Mouse (Mus musculus) embryonic facial prominence, embryonic 10.5 days (tissue): Measurements from ENCODE around the gene 4930562C15Rik. TPM values are rescaled to one million over a fixed set of nuclear protein-coding genes. Genes with fewer than 3 reads are reported as not detected.
A peak's percentile ranks its signal among the peaks of the same experiment; 100 is the strongest.
"Not testable (repeated sequence)": the region's sequence is repeated elsewhere in the genome, so short reads cannot be mapped to it uniquely, and the experiment has no call there.

ENCODE experiments used
- DNase-seq: peaks from one replicate; pipeline ENCODE4 v3.0.0-alpha.2; 2017; ENCODE audit warnings: low spot score
- H3K27ac ChIP-seq: fragments of 300-500 bp; sonication (generic); replicated peaks from 2 replicates; pipeline ENCODE4 v1.5.1; 2016; ENCODE audit warnings: mild to moderate bottlenecking
- H3K27me3 ChIP-seq: fragments of 300-500 bp; sonication (generic); replicated peaks from 2 replicates; pipeline ENCODE4 v1.6.1; 2016; ENCODE audit warnings: low read depth, mild to moderate bottlenecking; ENCODE audit not compliant: poor library complexity, severe bottlenecking
- H3K36me3 ChIP-seq: fragments of 300-500 bp; sonication (generic); replicated peaks from 2 replicates; pipeline ENCODE4 v1.6.1; 2016; ENCODE audit warnings: mild to moderate bottlenecking, moderate library complexity
- H3K4me1 ChIP-seq: fragments of 300-500 bp; sonication (generic); 2 replicates; pipeline ENCODE4 v1.6.1; 2016
- H3K4me3 ChIP-seq: fragments of 300-500 bp; sonication (generic); 2 replicates; pipeline ENCODE4 v1.5.1; 2016; ENCODE audit warnings: mild to moderate bottlenecking, moderate library complexity
- H3K9me3 ChIP-seq: fragments of 300-500 bp; sonication (generic); 2 replicates; pipeline ENCODE4 v1.6.1; 2016; ENCODE audit warnings: mild to moderate bottlenecking
- whole genome bisulfite sequencing: fragments of 180-500 bp; shearing (Covaris S2); methylation state at CpG from one replicate; pipeline ENCODE4 v1.1.7; 2016; 5-methylcytosine and 5-hydroxymethylcytosine counted together
- polyA plus RNA-seq: library from polyadenylated mRNA; unstranded; fragments of >200 nt; fragmentation: Nextera tagmentation; extraction: Ambion mirVana; gene quantifications from 2 replicates; pipeline ENCODE4 v1.2.1, GENCODE M21; 2016

Gene 4930562C15Rik
- 0.25 and 0.66 TPM in 2 replicates for polyA plus RNA-seq

- Histone ChIP-seq H3K27me3 (no peaks in the 10 kb centered on the region), H3K4me3 (no peak within 1 kb of the TSS), H3K36me3 (no peaks in the 10 kb centered on the region), H3K9me3 (no peaks in the 10 kb centered on the region), H3K27ac (no peak within 1 kb of the TSS), H3K4me1 (no peaks in the 10 kb centered on the region)
- DNase-seq: no peak
- WGBS: 82% methylated on average over 3 of the region's 3 CpGs
These were observed at the start of gene 4930562C15Rik for GRCm38 (mm10) chr16:4835191-4835590. TSS of gene 4930562C15Rik (plus strand) at chr16:4835416.

GRCm38 (mm10) chr16:4785706-4786105, 49.5 kb upstream of the 4930562C15Rik start:
- Histone ChIP-seq H3K36me3 (peaks cover 32% of the 10 kb centered on the region), H3K27ac (no peak overlapping the region), H3K4me1 (peaks cover 33% of the 10 kb centered on the region), H3K27me3 (no peaks in the 10 kb centered on the region), H3K4me3 (no peak overlapping the region), H3K9me3 (no peaks in the 10 kb centered on the region)
- no peak for DNase-seq
- WGBS: 71% methylated on average over 4 of the region's 4 CpGs

- peak overlapping the region; percentile 86 for H3K4me3 ChIP-seq
- H3K9me3 ChIP-seq: no peaks in the 10 kb centered on the region
- H3K27me3 ChIP-seq: no peaks in the 10 kb centered on the region
- H3K4me1 ChIP-seq: peaks cover 29% of the 10 kb centered on the region
- H3K36me3 ChIP-seq: peaks cover 22% of the 10 kb centered on the region
- DNase-seq: no peak
- H3K27ac ChIP-seq: no peak overlapping the region
These were observed 47.0 kb upstream of the 4930562C15Rik start for GRCm38 (mm10) chr16:4788176-4788575.

- under 1% methylated on average over 29 of the region's 29 CpGs for WGBS
- no peaks in the 10 kb centered on the region for H3K27me3 ChIP-seq
- peaks cover 29% of the 10 kb centered on the region for H3K4me1 ChIP-seq
- no peak for DNase-seq
- H3K4me3 ChIP-seq: peak overlapping the region; percentile 86
- H3K9me3 ChIP-seq: no peaks in the 10 kb centered on the region
- peak overlapping the region; percentile 98 for H3K27ac ChIP-seq
- peaks cover 13% of the 10 kb centered on the region for H3K36me3 ChIP-seq
These were observed 45.9 kb upstream of the 4930562C15Rik start for GRCm38 (mm10) chr16:4789311-4789768.

GRCm38 (mm10) chr16:4789810-4790559, 45.2 kb upstream of the 4930562C15Rik start, which contains the start of gene Cdip1:
TSS of gene Cdip1 (minus strand) at chr16:4790292.
- Histone ChIP-seq H3K9me3 (no peaks in the 10 kb centered on the region), H3K4me1 (peaks cover 29% of the 10 kb centered on the region), H3K36me3 (peaks cover 7% of the 10 kb centered on the region), H3K27me3 (no peaks in the 10 kb centered on the region), H3K27ac (peak within 1 kb of the TSS; percentile 98), H3K4me3 (peak within 1 kb of the TSS; percentile 86)
- DNase-seq: peak; percentile 96
- WGBS: under 1% methylated on average over 51 of the region's 51 CpGs

GRCm38 (mm10) chr16:4791332-4791731, 43.9 kb upstream of the 4930562C15Rik start:
- no peak overlapping the region for H3K4me3 ChIP-seq
- no peak for DNase-seq
- no peaks in the 10 kb centered on the region for H3K9me3 ChIP-seq
- peaks cover 6% of the 10 kb centered on the region; the same call in 1 of the 2 replicates for H3K36me3 ChIP-seq
- H3K4me1 ChIP-seq: peaks cover 29% of the 10 kb centered on the region
- WGBS: 71% methylated on average over 2 of the region's 2 CpGs
- no peak overlapping the region for H3K27ac ChIP-seq
- H3K27me3 ChIP-seq: no peaks in the 10 kb centered on the region

GRCm38 (mm10) chr16:4796631-4797030, 38.6 kb upstream of the 4930562C15Rik start:
- Histone ChIP-seq H3K4me3 (no peak overlapping the region), H3K27me3 (no peaks in the 10 kb centered on the region), H3K36me3 (no peaks in the 10 kb centered on the region), H3K27ac (no peak overlapping the region), H3K4me1 (no peaks in the 10 kb centered on the region), H3K9me3 (no peaks in the 10 kb centered on the region)
- no peak for DNase-seq
- 84% methylated on average over 4 of the region's 4 CpGs for WGBS

- 85% methylated on average over 3 of the region's 3 CpGs for WGBS
- H3K27me3 ChIP-seq: no peaks in the 10 kb centered on the region
These were observed 16.9 kb upstream of the 4930562C15Rik start for GRCm38 (mm10) chr16:4818349-4818748.

GRCm38 (mm10) chr16:4824466-4824865, 10.8 kb upstream of the 4930562C15Rik start:
- H3K9me3 ChIP-seq: peaks cover 11% of the 10 kb centered on the region
- DNase-seq, H3K27ac ChIP-seq, H3K4me1 ChIP-seq, H3K27me3 ChIP-seq, H3K36me3 ChIP-seq, H3K4me3 ChIP-seq: not testable (repeated sequence)
- 87% methylated on average over 5 of the region's 5 CpGs for WGBS

More at GRCm38 (mm10) chr16:4818349-4818748, 16.9 kb upstream of the 4930562C15Rik start:
- peaks cover 11% of the 10 kb centered on the region for H3K9me3 ChIP-seq
- no peak for DNase-seq
- H3K36me3 ChIP-seq: no peaks in the 10 kb centered on the region
- no peak overlapping the region for H3K27ac ChIP-seq
- no peak overlapping the region for H3K4me3 ChIP-seq
- no peaks in the 10 kb centered on the region for H3K4me1 ChIP-seq

- Histone ChIP-seq H3K4me1 (no peaks in the 10 kb centered on the region), H3K9me3 (no peaks in the 10 kb centered on the region), H3K36me3 (no peaks in the 10 kb centered on the region), H3K27ac (no peak overlapping the region), H3K4me3 (no peak overlapping the region), H3K27me3 (no peaks in the 10 kb centered on the region)
- 96% methylated on average over 5 of the region's 5 CpGs for WGBS
- no peak for DNase-seq
These were observed 7.6 kb upstream of the 4930562C15Rik start for GRCm38 (mm10) chr16:4827639-4828038.

- Histone ChIP-seq H3K27ac (no peak overlapping the region), H3K27me3 (no peaks in the 10 kb centered on the region), H3K4me3 (no peak overlapping the region), H3K4me1 (no peaks in the 10 kb centered on the region), H3K36me3 (no peaks in the 10 kb centered on the region), H3K9me3 (no peaks in the 10 kb centered on the region)
- 86% methylated on average over 6 of the region's 6 CpGs for WGBS
- DNase-seq: no peak
These were observed 5.8 kb upstream of the 4930562C15Rik start for GRCm38 (mm10) chr16:4829271-4829900.

GRCm38 (mm10) chr16:4831650-4832419, 3.4 kb upstream of the 4930562C15Rik start:
- no peak for DNase-seq
- no peak overlapping the region for H3K27ac ChIP-seq
- 72% methylated on average over 15 of the region's 15 CpGs for WGBS
- no peaks in the 10 kb centered on the region for H3K9me3 ChIP-seq
- no peak overlapping the region for H3K4me3 ChIP-seq
- no peaks in the 10 kb centered on the region for H3K36me3 ChIP-seq
- H3K27me3 ChIP-seq: no peaks in the 10 kb centered on the region
- H3K4me1 ChIP-seq: no peaks in the 10 kb centered on the region
